ENCODE assay signal across 12 mouse cellular contexts in genomic region chr11:103098531-103099190, GRCm38 (mm10). TPM values are rescaled to one million over a fixed set of nuclear protein-coding genes. Genes with fewer than 3 reads are reported as not detected.
A peak's percentile ranks its signal among the peaks of the same experiment; 100 is the strongest.
DNase-seq lines count a peak whose midpoint lies in the region; ATAC-seq and TF ChIP-seq lines count a peak whose summit lies in the region.
"Had no signal": no experiment of that assay in that cellular context is flagged by ENCODE, and none has a peak within 500 bp of the region (broad histone marks: within the 10 kb centered on the region; RNA-seq: fewer than 3 reads in every experiment).

No protein-coding gene starts in this region.

- ATAC-seq in kidney, postnatal 0 days (replicated peaks; ENCODE audit: low FRiP score, low read depth) = no peak
- ATAC-seq: activated CD4-positive, CD25-positive, alpha-beta regulatory T cell, adult 4 months had no signal

- H3K27me3 ChIP-seq in heart, embryonic 10.5 days (ENCODE audit: insufficient read depth, poor library complexity, severe bottlenecking) = peaks cover 27% of the 10 kb centered on the region
- H3K27me3 ChIP-seq in kidney, postnatal 0 days (ENCODE audit: insufficient read depth, low read length) = no peaks in the 10 kb centered on the region

- peak; percentile 22 for DNase-seq in adrenal gland, adult 2 months
- DNase-seq in adrenal gland, postnatal 4 days (ENCODE audit: low spot score in 2 of 2) = no peak
- peak; percentile 28 for DNase-seq in kidney, adult 11 months
- DNase-seq in kidney, postnatal 14 days = no peak
- DNase-seq in heart, embryonic 10.5 days (ENCODE audit: low spot score) = no peak
- peak; percentile 50 for DNase-seq in kidney, postnatal 0 days (ENCODE audit: low spot score)
- DNase-seq in c-Kit-positive CD71-positive TER-119-positive erythroid progenitor cells, embryonic 14.5 days (ENCODE audit: low spot score) = no peak
- no peak for DNase-seq in frontal cortex, postnatal 10 days (ENCODE audit: low spot score in 2 of 2)
- DNase-seq: right cerebral cortex, postnatal 14 days had no signal

- TF ChIP-seq CTCF in kidney, postnatal 0 days (IDR thresholded peaks at IDR 0.05; ENCODE audit: low read depth) = no peak

- peak overlapping the region; percentile 30; the same call in 1 of the 2 replicates for H3K27ac ChIP-seq in heart, embryonic 10.5 days
- H3K27ac ChIP-seq in kidney, postnatal 0 days = no peak overlapping the region
- H3K27ac ChIP-seq: forebrain, embryonic 10.5 days; liver, embryonic 14.5 days had no signal

- H3K4me3 ChIP-seq in heart, embryonic 10.5 days = no peak overlapping the region
- no peak overlapping the region for H3K4me3 ChIP-seq in kidney, postnatal 0 days (replicated peaks; ENCODE audit: low read depth, low read length)
- H3K4me3 ChIP-seq: forebrain, embryonic 10.5 days had no signal

- H3K36me3 ChIP-seq in heart, embryonic 10.5 days = no peaks in the 10 kb centered on the region
- no peaks in the 10 kb centered on the region for H3K36me3 ChIP-seq in kidney, postnatal 0 days (ENCODE audit: insufficient read depth, low read length)
- H3K36me3 ChIP-seq: forebrain, embryonic 10.5 days had no signal

- WGBS in heart, embryonic 10.5 days = 66% methylated on average over 11 of the region's 11 CpGs
- WGBS in kidney, postnatal 0 days = 57% methylated on average over 11 of the region's 11 CpGs

- no peak overlapping the region for H3K9ac ChIP-seq in kidney, postnatal 0 days (ENCODE audit: low read depth, low read length)
- H3K9ac ChIP-seq: liver, embryonic 14.5 days had no signal

- no peaks in the 10 kb centered on the region for H3K9me3 ChIP-seq in heart, embryonic 10.5 days
- H3K9me3 ChIP-seq in kidney, postnatal 0 days (replicated peaks; ENCODE audit: low read length) = no peaks in the 10 kb centered on the region
- H3K9me3 ChIP-seq: forebrain, embryonic 10.5 days had no signal

- no peak overlapping the region for H3K4me2 ChIP-seq in kidney, postnatal 0 days (ENCODE audit: low read length)

- H3K4me1 ChIP-seq in heart, embryonic 10.5 days = peaks cover 79% of the 10 kb centered on the region
- peaks cover 27% of the 10 kb centered on the region; the same call in 1 of the 2 replicates for H3K4me1 ChIP-seq in kidney, postnatal 0 days (replicated peaks; ENCODE audit: insufficient read depth, low read length)

RNA-seq across cellular contexts. Expression of gene Plcd3, which starts 2.8 kb away (rescaled TPM):
- total RNA-seq in adrenal gland, adult 2 months (2021) = 10 to 100 TPM in 1 of 2 experiments, 1 to 10 TPM in 1; 6.3 to 14.3 TPM
- 21.4 and 24.7 TPM in 2 replicates for polyA plus RNA-seq in adrenal gland, adult 2 months (2012; rRNA removed)
- total RNA-seq in adrenal gland, postnatal 4 days (2021) = 1 to 10 TPM; 8.7 to 8.9 TPM
- 3.6 and 4.8 TPM in 2 replicates for polyA plus RNA-seq in heart, embryonic 10.5 days (2016; fragmentation: Nextera tagmentation; extraction: Ambion mirVana)
- 4.2 and 5.6 TPM in 2 replicates for polyA plus RNA-seq in kidney, postnatal 0 days (2015; fragmentation: Nextera tagmentation; extraction: Ambion mirVana)

RNA-seq across cellular contexts. Expression of gene Acbd4, which starts 2.8 kb away (rescaled TPM):
- total RNA-seq in adrenal gland, adult 2 months (2021) = 100 to 1,000 TPM in 1 of 2 experiments, 10 to 100 TPM in 1; 88.4 to 175 TPM
- 70.3 and 91.9 TPM in 2 replicates for polyA plus RNA-seq in adrenal gland, adult 2 months (2012; rRNA removed)
- 10 to 100 TPM; 58.4 to 64.4 TPM for total RNA-seq in adrenal gland, postnatal 4 days (2021)
- 9.8 and 10.2 TPM in 2 replicates for polyA plus RNA-seq in heart, embryonic 10.5 days (2016; fragmentation: Nextera tagmentation; extraction: Ambion mirVana)
- polyA plus RNA-seq in kidney, postnatal 0 days (2015; fragmentation: Nextera tagmentation; extraction: Ambion mirVana) = 36.6 and 39.7 TPM in 2 replicates

RNA-seq across cellular contexts. Expression of gene Hexim1, which starts 17.4 kb away (rescaled TPM):
- total RNA-seq in adrenal gland, adult 2 months (2021) = 10 to 100 TPM; 70.9 to 83.7 TPM
- polyA plus RNA-seq in adrenal gland, adult 2 months (2012; rRNA removed) = 15.7 and 16.5 TPM in 2 replicates
- total RNA-seq in adrenal gland, postnatal 4 days (2021) = 10 to 100 TPM; 50.6 to 53.4 TPM
- 1.8 and 2.8 TPM in 2 replicates for polyA plus RNA-seq in heart, embryonic 10.5 days (2016; fragmentation: Nextera tagmentation; extraction: Ambion mirVana)
- polyA plus RNA-seq in kidney, postnatal 0 days (2015; fragmentation: Nextera tagmentation; extraction: Ambion mirVana) = 6.5 and 6.8 TPM in 2 replicates

RNA-seq across cellular contexts. Expression of gene Hexim2, which starts 33.6 kb away (rescaled TPM):
- total RNA-seq in adrenal gland, adult 2 months (2021) = 1 to 10 TPM; 2.8 to 7.0 TPM
- 3.3 and 4.5 TPM in 2 replicates for polyA plus RNA-seq in adrenal gland, adult 2 months (2012; rRNA removed)
- 10 to 100 TPM; 10.4 to 11.8 TPM for total RNA-seq in adrenal gland, postnatal 4 days (2021)
- 6.5 and 7.9 TPM in 2 replicates for polyA plus RNA-seq in heart, embryonic 10.5 days (2016; fragmentation: Nextera tagmentation; extraction: Ambion mirVana)
- 6.5 and 6.9 TPM in 2 replicates for polyA plus RNA-seq in kidney, postnatal 0 days (2015; fragmentation: Nextera tagmentation; extraction: Ambion mirVana)

Comparison
In these comparisons a context has a peak if more than half of its experiments do, and no peak if none do; other contexts are left out.
1. DNase-seq: peak in adrenal gland, adult 2 months (single experiment), kidney, adult 11 months (single experiment) and kidney, postnatal 0 days (single experiment); none in adrenal gland, postnatal 4 days (0 of 2), kidney, postnatal 14 days (single experiment), heart, embryonic 10.5 days (single experiment), c-Kit-positive CD71-positive TER-119-positive erythroid progenitor cells, embryonic 14.5 days (single experiment) and frontal cortex, postnatal 10 days (0 of 2).